ENCODE assay signal across 7 mouse cellular contexts in the genomic region with DNA sequence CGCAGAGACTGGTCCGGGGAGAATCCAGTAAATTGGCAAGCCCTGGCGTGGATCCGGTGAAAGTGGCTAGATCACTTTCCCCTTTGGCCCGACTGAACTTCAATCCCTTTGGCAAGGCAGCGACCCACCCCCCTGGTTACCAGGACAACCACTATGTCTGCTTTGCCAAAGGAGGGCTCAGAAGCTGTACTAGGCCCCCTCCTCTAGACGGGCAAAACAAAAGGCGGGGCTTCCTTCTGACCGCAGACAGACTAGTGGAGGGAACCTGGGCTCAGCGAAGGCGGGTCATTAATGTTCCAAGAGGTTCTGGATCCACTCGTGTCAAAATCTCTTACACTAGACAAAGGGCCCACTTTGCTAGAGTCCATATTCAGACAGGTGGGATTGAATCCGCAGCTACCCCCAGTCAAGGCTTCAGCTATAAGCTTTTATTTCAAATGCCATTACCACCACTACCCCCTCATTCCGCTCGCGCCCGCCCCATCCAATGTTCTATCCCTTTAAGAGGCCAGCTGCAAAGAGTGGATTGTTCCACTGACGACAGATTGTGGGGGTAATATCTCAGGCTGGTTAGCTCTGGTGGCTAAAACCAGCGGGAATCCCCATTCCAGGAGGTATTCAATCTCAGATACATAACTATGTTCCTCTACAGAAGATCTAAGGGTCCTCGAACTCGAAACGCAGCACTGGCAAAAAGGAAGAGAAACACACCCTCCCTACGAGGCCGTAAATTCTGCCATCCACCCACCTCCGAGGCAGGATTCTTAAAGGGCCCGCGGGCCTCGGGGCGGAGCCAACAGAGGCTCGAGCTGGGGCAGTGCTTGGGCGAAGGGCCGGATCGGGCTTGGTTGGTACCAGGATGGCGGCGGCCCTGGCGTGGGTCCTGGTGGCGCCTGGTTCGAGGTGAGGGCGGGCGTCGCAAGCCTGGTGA. TPM values are rescaled to one million over a fixed set of nuclear protein-coding genes. Genes with fewer than 3 reads are reported as not detected.
DNase-seq lines count a peak whose midpoint lies in the region; ATAC-seq lines count a peak whose summit lies in the region.

No protein-coding gene starts in this region.

- DNase-seq in adrenal gland, postnatal 10 days, result peak; percentile 91
- peak; percentile 84 for DNase-seq in embryo, embryonic 11.5 days (ENCODE audit: low read depth, low spot score)
- DNase-seq in gastrocnemius, postnatal 4 days (ENCODE audit: low spot score in 2 of 2), result peak; percentile 68 to 85
- DNase-seq in limb, embryonic 11.5 days (ENCODE audit: low spot score), result peak; percentile 88
- peak; percentile 68 for DNase-seq in skeletal muscle tissue, adult 2 months (ENCODE audit: low read depth, low spot score)

- under 1% methylated on average over 41 of the region's 41 CpGs for WGBS in intestine, embryonic 16.5 days
- WGBS in limb, embryonic 11.5 days, result under 1% methylated on average over 41 of the region's 41 CpGs
- under 1% methylated on average over 41 of the region's 41 CpGs for WGBS in midbrain, embryonic 12.5 days

- H3K36me3 ChIP-seq in intestine, embryonic 16.5 days (ENCODE audit: control insufficient read depth, insufficient read depth, low read length), result peaks cover 6% of the 10 kb centered on the region; the same call in 1 of the 2 replicates
- peaks cover 21% of the 10 kb centered on the region; the same call in 1 of the 2 replicates for H3K36me3 ChIP-seq in limb, embryonic 11.5 days (ENCODE audit: control insufficient read depth, insufficient read depth, low read length)
- peaks cover 48% of the 10 kb centered on the region for H3K36me3 ChIP-seq in midbrain, embryonic 12.5 days

- peaks cover 55% of the 10 kb centered on the region for H3K4me1 ChIP-seq in intestine, embryonic 16.5 days (ENCODE audit: control insufficient read depth, insufficient read depth, low read length)
- peaks cover 26% of the 10 kb centered on the region for H3K4me1 ChIP-seq in limb, embryonic 11.5 days (ENCODE audit: control insufficient read depth, insufficient read depth, low read length)
- H3K4me1 ChIP-seq in midbrain, embryonic 12.5 days, result peaks cover 50% of the 10 kb centered on the region

- H3K4me2 ChIP-seq in intestine, embryonic 16.5 days (ENCODE audit: low read depth, low read length), result peak overlapping the region; percentile 74
- H3K4me2 ChIP-seq in limb, embryonic 11.5 days (ENCODE audit: low read depth, severe bottlenecking), result peak overlapping the region; percentile 93
- H3K4me2 ChIP-seq in midbrain, embryonic 12.5 days (replicated peaks), result peak overlapping the region; percentile 95

- peak overlapping the region; percentile 78 for H3K4me3 ChIP-seq in intestine, embryonic 16.5 days (ENCODE audit: low read length)
- H3K4me3 ChIP-seq in limb, embryonic 11.5 days (ENCODE audit: low read depth, low read length), result peak overlapping the region; percentile 84
- peak overlapping the region; percentile 92 for H3K4me3 ChIP-seq in midbrain, embryonic 12.5 days

- no peaks in the 10 kb centered on the region for H3K27me3 ChIP-seq in intestine, embryonic 16.5 days (replicated peaks; ENCODE audit: control insufficient read depth, insufficient read depth, low read length)
- no peaks in the 10 kb centered on the region for H3K27me3 ChIP-seq in limb, embryonic 11.5 days (ENCODE audit: control insufficient read depth, insufficient read depth, low read length)
- H3K27me3 ChIP-seq in midbrain, embryonic 12.5 days, result no peaks in the 10 kb centered on the region

- peak overlapping the region; percentile 85 for H3K9ac ChIP-seq in intestine, embryonic 16.5 days (ENCODE audit: low read depth, low read length)
- peak overlapping the region; percentile 89 for H3K9ac ChIP-seq in limb, embryonic 11.5 days (ENCODE audit: low read length)
- H3K9ac ChIP-seq in midbrain, embryonic 12.5 days (replicated peaks), result peak overlapping the region; percentile 91

- H3K27ac ChIP-seq in intestine, embryonic 16.5 days (ENCODE audit: low read length), result peak overlapping the region; percentile 72
- peak overlapping the region; percentile 73 for H3K27ac ChIP-seq in limb, embryonic 11.5 days (replicated peaks; ENCODE audit: low read depth, low read length)
- peak overlapping the region; percentile 87 for H3K27ac ChIP-seq in midbrain, embryonic 12.5 days (replicated peaks)

- ATAC-seq in intestine, embryonic 16.5 days, result peak; percentile 82
- peak; percentile 77 for ATAC-seq in limb, embryonic 11.5 days (ENCODE audit: insufficient number of reproducible peaks, low FRiP score, low TSS enrichment, low read depth)
- ATAC-seq in midbrain, embryonic 12.5 days (ENCODE audit: low FRiP score, low read depth), result peak; percentile 84

- no peaks in the 10 kb centered on the region for H3K9me3 ChIP-seq in intestine, embryonic 16.5 days (ENCODE audit: control insufficient read depth, low read length)
- no peaks in the 10 kb centered on the region for H3K9me3 ChIP-seq in limb, embryonic 11.5 days (ENCODE audit: control insufficient read depth, low read length)
- H3K9me3 ChIP-seq in midbrain, embryonic 12.5 days, result no peaks in the 10 kb centered on the region

RNA-seq across cellular contexts. Expression of a gene that starts 0.9 kb away (rescaled TPM):
- total RNA-seq in adrenal gland, postnatal 10 days (2021), result 10 to 100 TPM; 40.2 to 47.6 TPM
- 10 to 100 TPM; 21.8 to 32.0 TPM for total RNA-seq in gastrocnemius, postnatal 4 days (2021)
- 88.2 and 91.2 TPM in 2 replicates for polyA plus RNA-seq in intestine, embryonic 16.5 days (2015; fragmentation: Nextera tagmentation; extraction: Ambion mirVana)
- 143 and 155 TPM in 2 replicates for polyA plus RNA-seq in limb, embryonic 11.5 days (2014; fragmentation: Nextera tagmentation; extraction: Ambion mirVana)
- polyA plus RNA-seq in midbrain, embryonic 12.5 days (2016; fragmentation: Nextera tagmentation; extraction: Ambion mirVana), result 112 and 116 TPM in 2 replicates

RNA-seq across cellular contexts. Expression of a gene that starts 5.5 kb away (rescaled TPM):
- 10 to 100 TPM; 35.2 to 35.4 TPM for total RNA-seq in adrenal gland, postnatal 10 days (2021)
- 10 to 100 TPM; 20.3 to 21.5 TPM for total RNA-seq in gastrocnemius, postnatal 4 days (2021)
- polyA plus RNA-seq in intestine, embryonic 16.5 days (2015; fragmentation: Nextera tagmentation; extraction: Ambion mirVana), result 49.6 and 50.6 TPM in 2 replicates
- 57.3 and 60.2 TPM in 2 replicates for polyA plus RNA-seq in limb, embryonic 11.5 days (2014; fragmentation: Nextera tagmentation; extraction: Ambion mirVana)
- polyA plus RNA-seq in midbrain, embryonic 12.5 days (2016; fragmentation: Nextera tagmentation; extraction: Ambion mirVana), result 90.1 and 95.0 TPM in 2 replicates

RNA-seq across cellular contexts. Expression of a gene that starts 8.1 kb away (rescaled TPM):
- 1 to 10 TPM; 8.9 to 9.3 TPM for total RNA-seq in adrenal gland, postnatal 10 days (2021)
- total RNA-seq in gastrocnemius, postnatal 4 days (2021), result 1 to 10 TPM; 4.6 to 4.8 TPM
- 5.8 and 5.9 TPM in 2 replicates for polyA plus RNA-seq in intestine, embryonic 16.5 days (2015; fragmentation: Nextera tagmentation; extraction: Ambion mirVana)
- 8.0 and 8.4 TPM in 2 replicates for polyA plus RNA-seq in limb, embryonic 11.5 days (2014; fragmentation: Nextera tagmentation; extraction: Ambion mirVana)
- polyA plus RNA-seq in midbrain, embryonic 12.5 days (2016; fragmentation: Nextera tagmentation; extraction: Ambion mirVana), result 9.0 and 10.1 TPM in 2 replicates

RNA-seq across cellular contexts. Expression of a gene that starts 10.1 kb away (rescaled TPM):
- 10 to 100 TPM; 17.7 to 20.6 TPM for total RNA-seq in adrenal gland, postnatal 10 days (2021)
- 10 to 100 TPM; 15.5 to 20.5 TPM for total RNA-seq in gastrocnemius, postnatal 4 days (2021)
- polyA plus RNA-seq in intestine, embryonic 16.5 days (2015; fragmentation: Nextera tagmentation; extraction: Ambion mirVana), result 19.2 and 20.2 TPM in 2 replicates
- polyA plus RNA-seq in limb, embryonic 11.5 days (2014; fragmentation: Nextera tagmentation; extraction: Ambion mirVana), result 14.3 and 16.7 TPM in 2 replicates
- 14.5 and 14.7 TPM in 2 replicates for polyA plus RNA-seq in midbrain, embryonic 12.5 days (2016; fragmentation: Nextera tagmentation; extraction: Ambion mirVana)

RNA-seq across cellular contexts. Expression of a gene that starts 12.0 kb away (rescaled TPM):
- total RNA-seq in adrenal gland, postnatal 10 days (2021), result 1 to 10 TPM; 1.0 to 1.2 TPM
- total RNA-seq in gastrocnemius, postnatal 4 days (2021), result under 1 TPM; 0.66 to 0.78 TPM
- 0.66 and 0.68 TPM in 2 replicates for polyA plus RNA-seq in intestine, embryonic 16.5 days (2015; fragmentation: Nextera tagmentation; extraction: Ambion mirVana)
- 0.54 and 0.57 TPM in 2 replicates for polyA plus RNA-seq in limb, embryonic 11.5 days (2014; fragmentation: Nextera tagmentation; extraction: Ambion mirVana)
- 0.41 and 1.1 TPM in 2 replicates for polyA plus RNA-seq in midbrain, embryonic 12.5 days (2016; fragmentation: Nextera tagmentation; extraction: Ambion mirVana)

Comparison
In these comparisons a context has a peak if more than half of its experiments do, and no peak if none do; other contexts are left out.
1. Peak in every context shown above with its lines: DNase-seq, ATAC-seq, H3K4me3 ChIP-seq and H3K27ac ChIP-seq.